Mouse (Mus musculus) forebrain, embryonic 11.5 days (tissue): ENCODE measurements around the gene Dhx15. TPM values are rescaled to one million over a fixed set of nuclear protein-coding genes. Genes with fewer than 3 reads are reported as not detected.

Experiments used
- ATAC-seq: fragments of 200-750 bp; cut with Nextera tagmentation; replicated peaks from 2 replicates; pipeline ENCODE4 v1.8.0; 2017; ENCODE audit warnings: moderate TSS enrichment; ENCODE audit not compliant: low FRiP score
- DNase-seq: peaks from one replicate; pipeline ENCODE4 v3.0.0-alpha.2; 2017; ENCODE audit warnings: low spot score
- H3K27ac ChIP-seq: fragments of 300-500 bp; sonication (generic); 2 replicates; pipeline ENCODE4 v1.5.1; 2014; ENCODE audit warnings: low read depth, low read length
- H3K27me3 ChIP-seq: fragments of 300-500 bp; sonication (generic); 2 replicates; pipeline ENCODE4 v1.6.1; 2014; ENCODE audit warnings: mild to moderate bottlenecking, low read length, mixed read lengths; ENCODE audit not compliant: control insufficient read depth, insufficient read depth
- H3K36me3 ChIP-seq: fragments of 300-500 bp; sonication (generic); 2 replicates; pipeline ENCODE4 v1.6.1; 2014; ENCODE audit warnings: mild to moderate bottlenecking, low read length, moderate library complexity, mixed read lengths; ENCODE audit not compliant: control insufficient read depth, insufficient read depth
- H3K4me1 ChIP-seq: fragments of 300-500 bp; sonication (generic); replicated peaks from 2 replicates; pipeline ENCODE4 v1.6.1; 2014; ENCODE audit warnings: low read length, mixed read lengths; ENCODE audit not compliant: control insufficient read depth, insufficient read depth
- H3K4me2 ChIP-seq: fragments of 300-500 bp; sonication (generic); 2 replicates; pipeline ENCODE4 v1.6.1; 2014; ENCODE audit warnings: low read depth, mild to moderate bottlenecking, low read length, moderate library complexity, mixed read lengths; ENCODE audit not compliant: severe bottlenecking
- H3K4me3 ChIP-seq: fragments of 300-500 bp; sonication (generic); 2 replicates; pipeline ENCODE4 v1.5.1; 2014; ENCODE audit warnings: low read depth, low read length
- H3K9ac ChIP-seq: fragments of 300-500 bp; sonication (generic); 2 replicates; pipeline ENCODE4 v1.6.1; 2014; ENCODE audit warnings: low read length
- H3K9me3 ChIP-seq: fragments of 300-500 bp; sonication (generic); 2 replicates; pipeline ENCODE4 v1.6.1; 2016; ENCODE audit warnings: low read length, mixed read lengths; ENCODE audit not compliant: control insufficient read depth
- WGBS: fragments of 180-500 bp; shearing (Covaris S2); extraction: QIAGEN DNeasy Blood & Tissue Kit; methylation state at CpG from one replicate; pipeline ENCODE4 v1.1.7; 2014; 5-methylcytosine and 5-hydroxymethylcytosine counted together
- polyA plus RNA-seq: library from polyadenylated mRNA; unstranded; fragments of >200 nt; fragmentation: Nextera tagmentation; extraction: Ambion mirVana; gene quantifications from 2 replicates; pipeline ENCODE4 v1.2.1, GENCODE M21; 2014

The Dhx15 gene
- polyA plus RNA-seq, 1 experiment from 2014 or later, result 106 TPM

DNA sequence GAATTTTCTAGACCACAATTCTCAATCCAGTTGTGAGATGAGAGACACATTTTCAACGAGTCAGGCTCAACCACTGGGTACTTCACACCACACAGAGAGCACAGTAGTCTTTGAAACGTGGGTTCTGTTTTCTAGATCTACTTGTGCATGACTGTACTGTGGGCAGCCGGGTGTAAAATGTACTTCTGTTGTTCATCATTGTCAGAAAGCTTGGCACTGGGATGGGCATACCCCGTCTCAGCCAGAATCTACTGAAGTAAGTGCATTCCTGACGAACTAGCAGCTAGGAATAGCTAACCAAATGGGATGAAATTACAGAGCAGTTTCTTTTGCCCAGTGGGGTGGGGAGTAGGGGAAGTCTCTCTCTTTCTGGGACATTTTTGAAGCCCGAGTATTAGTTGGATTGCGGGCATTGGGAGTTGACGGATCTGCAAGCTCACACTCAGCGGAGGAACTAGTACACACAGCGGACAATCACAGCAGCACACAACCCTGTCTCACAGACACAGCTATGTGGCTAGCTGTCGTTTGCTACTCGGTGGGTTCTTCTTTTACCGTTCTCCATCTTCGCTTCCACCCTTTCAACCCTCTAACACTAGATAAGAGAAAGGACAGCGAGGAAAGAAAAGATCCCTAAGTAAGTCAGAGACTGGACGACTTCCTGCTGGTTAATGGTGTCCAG lies 54.7 kb downstream of the Dhx15 start:
- ATAC-seq (no peak), DNase-seq (no peak)
- Histone ChIP-seq H3K36me3 (no peaks in the 10 kb centered on the region), H3K27ac (no peak overlapping the region), H3K4me2 (no peak overlapping the region), H3K4me1 (no peaks in the 10 kb centered on the region), H3K27me3 (no peaks in the 10 kb centered on the region), H3K9me3 (no peaks in the 10 kb centered on the region), H3K9ac (no peak overlapping the region), H3K4me3 (no peak overlapping the region)
- 87% methylated on average over 16 of the region's 16 CpGs for WGBS

DNA sequence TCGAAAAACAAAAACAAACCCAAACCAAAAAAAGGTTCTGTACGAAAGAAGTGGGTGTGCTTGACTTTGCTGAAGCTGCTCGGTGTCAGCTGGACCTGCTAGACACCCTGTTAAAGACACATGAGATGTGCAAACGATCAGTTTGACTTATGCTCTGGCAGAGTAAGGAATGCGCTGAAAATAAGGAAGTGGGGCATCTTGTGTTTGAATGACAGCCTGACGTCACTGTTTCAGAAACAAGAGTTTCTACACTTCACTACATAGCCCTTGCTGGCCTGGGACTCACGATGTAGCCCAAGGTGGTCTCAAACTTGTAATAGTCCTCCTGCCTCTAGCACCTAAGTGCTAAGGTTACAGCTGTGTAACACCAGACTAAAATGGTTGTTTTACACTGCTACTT lies 57.5 kb downstream of the Dhx15 start:
- Histone ChIP-seq H3K4me2 (no peak overlapping the region), H3K27me3 (no peaks in the 10 kb centered on the region), H3K4me1 (no peaks in the 10 kb centered on the region), H3K27ac (no peak overlapping the region), H3K36me3 (no peaks in the 10 kb centered on the region), H3K9me3 (no peaks in the 10 kb centered on the region), H3K9ac (no peak overlapping the region), H3K4me3 (no peak overlapping the region)
- ATAC-seq, result no peak
- no peak for DNase-seq
- WGBS, result 94% methylated on average over 7 of the region's 7 CpGs

DNA sequence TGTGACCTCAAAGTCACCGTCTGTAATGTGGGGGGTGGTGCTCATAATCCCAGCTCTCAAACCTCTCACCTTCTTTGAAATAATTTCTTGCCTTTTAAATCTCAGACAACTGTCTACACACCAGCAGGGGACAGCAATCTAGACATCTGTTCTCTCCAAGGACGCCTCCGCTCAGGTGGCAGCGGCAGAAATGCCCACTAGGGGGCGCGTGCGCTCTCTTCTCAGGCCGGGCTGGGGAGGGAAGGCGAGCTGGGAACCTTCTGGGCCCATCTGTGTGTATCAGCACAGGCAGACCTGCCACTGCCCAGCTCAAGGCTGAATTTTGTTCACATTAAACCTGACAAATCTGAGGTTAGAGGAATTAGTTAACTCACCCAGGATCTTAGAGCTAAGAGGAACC lies 58.2 kb downstream of the Dhx15 start:
- H3K27ac ChIP-seq, result no peak overlapping the region
- peak; percentile 85 for DNase-seq
- no peaks in the 10 kb centered on the region for H3K27me3 ChIP-seq
- peak; percentile 64 for ATAC-seq
- H3K4me2 ChIP-seq, result no peak overlapping the region
- H3K9me3 ChIP-seq, result no peaks in the 10 kb centered on the region
- no peaks in the 10 kb centered on the region for H3K36me3 ChIP-seq
- H3K4me3 ChIP-seq, result no peak overlapping the region
- H3K9ac ChIP-seq, result no peak overlapping the region
- H3K4me1 ChIP-seq, result no peaks in the 10 kb centered on the region
- 19% methylated on average over 9 of the region's 9 CpGs for WGBS

DNA sequence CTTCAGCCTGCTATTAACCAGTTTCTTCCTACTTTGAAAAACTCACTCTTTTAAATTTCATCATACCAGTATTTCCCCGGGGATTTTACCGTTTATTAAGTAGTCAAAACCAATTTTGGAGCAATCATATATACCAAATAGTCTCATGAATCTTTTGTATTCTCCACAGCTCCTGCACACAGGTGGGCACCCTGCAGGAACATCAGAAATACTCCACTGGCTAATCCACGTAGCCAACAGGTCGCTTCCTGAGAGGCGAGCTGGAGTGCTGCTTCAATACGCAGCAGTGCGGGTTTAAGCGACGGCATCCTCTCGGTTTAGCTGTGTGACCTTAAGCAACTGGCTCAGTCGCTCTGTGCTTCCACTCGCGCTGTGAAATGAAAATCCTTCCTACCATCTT lies 58.9 kb downstream of the Dhx15 start:
- WGBS, result 92% methylated on average over 13 of the region's 13 CpGs
- Histone ChIP-seq H3K27me3 (no peaks in the 10 kb centered on the region), H3K9ac (no peak overlapping the region), H3K4me1 (no peaks in the 10 kb centered on the region), H3K4me3 (no peak overlapping the region), H3K9me3 (no peaks in the 10 kb centered on the region), H3K36me3 (no peaks in the 10 kb centered on the region), H3K27ac (no peak overlapping the region), H3K4me2 (no peak overlapping the region)
- no peak for DNase-seq
- ATAC-seq, result no peak

DNA sequence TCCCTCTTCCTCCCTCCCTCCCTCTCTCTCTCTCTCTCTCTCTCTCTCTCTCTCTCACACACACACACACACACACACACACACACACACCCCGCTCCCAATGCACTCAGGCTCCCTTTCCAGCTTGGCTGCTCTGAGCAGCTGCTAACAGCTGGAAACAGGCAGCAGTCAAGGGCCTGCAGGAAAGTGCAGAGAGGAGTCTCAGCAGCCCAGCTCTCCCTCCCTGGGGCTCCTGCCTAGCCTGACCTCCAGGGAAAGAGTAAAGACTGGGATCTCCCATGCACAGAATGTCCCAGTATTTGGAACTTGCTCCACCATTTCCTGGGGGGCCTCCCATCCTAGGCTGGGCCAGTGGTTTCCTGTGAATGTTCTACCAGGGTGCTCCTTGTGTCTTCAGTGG lies 59.8 kb downstream of the Dhx15 start:
- whole genome bisulfite sequencing, result 92% methylated on average over 1 of the region's 1 CpGs
- Histone ChIP-seq H3K4me1 (no peaks in the 10 kb centered on the region), H3K4me3 (no peak overlapping the region), H3K36me3 (no peaks in the 10 kb centered on the region), H3K4me2 (no peak overlapping the region), H3K27ac (no peak overlapping the region), H3K27me3 (no peaks in the 10 kb centered on the region), H3K9me3 (no peaks in the 10 kb centered on the region), H3K9ac (no peak overlapping the region)
- DNase-seq (no peak), ATAC-seq (no peak)

DNA sequence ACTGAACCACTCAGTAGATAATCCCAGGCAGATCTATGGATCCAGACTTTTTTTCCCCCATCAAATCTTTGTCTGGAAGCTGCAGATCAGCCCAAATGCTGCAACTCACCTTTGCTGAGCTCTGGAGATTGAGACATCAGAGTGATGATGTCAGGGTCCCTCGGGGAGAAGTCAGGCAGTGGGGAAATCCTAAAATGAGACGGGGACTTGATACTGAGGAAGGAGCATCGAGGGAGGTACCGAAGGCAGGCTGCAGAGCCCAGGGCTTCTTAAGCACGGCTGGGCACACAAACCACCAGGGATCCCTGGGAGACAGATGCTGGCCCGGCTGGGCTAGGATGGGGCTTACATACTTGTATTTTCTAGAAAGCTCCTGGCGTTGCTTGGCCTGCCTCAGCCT lies 64.1 kb downstream of the Dhx15 start:
- no peaks in the 10 kb centered on the region for H3K27me3 ChIP-seq
- no peak overlapping the region for H3K27ac ChIP-seq
- H3K9me3 ChIP-seq, result no peaks in the 10 kb centered on the region
- H3K4me3 ChIP-seq, result no peak overlapping the region
- H3K4me1 ChIP-seq, result no peaks in the 10 kb centered on the region
- ATAC-seq (no peak), DNase-seq (no peak)
- H3K4me2 ChIP-seq, result no peak overlapping the region
- no peaks in the 10 kb centered on the region for H3K36me3 ChIP-seq
- 80% methylated on average over 7 of the region's 7 CpGs for WGBS
- H3K9ac ChIP-seq, result no peak overlapping the region

DNA sequence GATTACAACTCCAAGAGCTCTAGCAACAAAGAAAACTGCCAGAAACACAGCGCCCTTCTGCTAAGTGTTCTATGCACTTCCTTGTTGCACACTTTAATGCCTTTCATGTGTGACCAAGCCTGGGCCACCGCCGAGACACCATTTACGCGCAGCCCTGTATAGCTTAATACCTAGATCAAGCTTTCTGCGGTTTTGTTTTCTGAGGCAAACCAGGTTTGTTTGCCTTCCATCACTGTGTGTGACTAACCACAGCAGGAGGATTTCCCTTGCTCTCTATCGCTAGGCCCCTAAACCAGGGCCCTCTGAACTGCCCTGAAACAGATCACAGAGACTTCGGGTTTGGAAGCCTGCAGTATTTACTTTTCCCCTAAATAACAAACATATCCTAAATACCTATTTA lies 64.5 kb downstream of the Dhx15 start:
- DNase-seq (no peak), ATAC-seq (no peak)
- no peak overlapping the region for H3K27ac ChIP-seq
- no peaks in the 10 kb centered on the region for H3K27me3 ChIP-seq
- H3K9me3 ChIP-seq, result no peaks in the 10 kb centered on the region
- 86% methylated on average over 8 of the region's 8 CpGs for WGBS
- no peak overlapping the region for H3K9ac ChIP-seq
- H3K36me3 ChIP-seq, result no peaks in the 10 kb centered on the region
- H3K4me1 ChIP-seq, result no peaks in the 10 kb centered on the region
- no peak overlapping the region for H3K4me2 ChIP-seq
- H3K4me3 ChIP-seq, result no peak overlapping the region

DNA sequence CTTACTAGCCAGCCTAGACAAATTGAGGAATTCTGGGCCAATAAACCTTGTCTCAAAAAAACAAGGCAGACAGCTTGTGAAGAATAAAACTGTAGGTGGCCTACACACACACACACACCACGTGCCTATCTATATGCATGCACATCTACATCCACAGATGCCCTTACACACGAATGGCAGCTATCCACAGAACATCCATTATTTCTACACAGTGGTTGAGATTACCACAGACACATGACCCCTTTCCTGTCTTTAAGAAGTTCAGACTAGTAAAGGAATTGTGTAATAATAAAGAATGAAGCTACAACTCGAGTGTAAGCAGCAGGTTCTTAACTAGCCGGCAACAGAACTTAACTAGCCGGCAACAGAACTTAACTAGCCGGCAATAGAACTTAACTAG lies 68.2 kb downstream of the Dhx15 start:
- WGBS, result 86% methylated on average over 6 of the region's 6 CpGs
- Histone ChIP-seq H3K27ac (no peak overlapping the region), H3K9ac (no peak overlapping the region), H3K4me3 (no peak overlapping the region), H3K36me3 (no peaks in the 10 kb centered on the region), H3K9me3 (no peaks in the 10 kb centered on the region), H3K27me3 (no peaks in the 10 kb centered on the region), H3K4me1 (no peaks in the 10 kb centered on the region), H3K4me2 (no peak overlapping the region)
- no peak for DNase-seq
- ATAC-seq, result no peak

DNA sequence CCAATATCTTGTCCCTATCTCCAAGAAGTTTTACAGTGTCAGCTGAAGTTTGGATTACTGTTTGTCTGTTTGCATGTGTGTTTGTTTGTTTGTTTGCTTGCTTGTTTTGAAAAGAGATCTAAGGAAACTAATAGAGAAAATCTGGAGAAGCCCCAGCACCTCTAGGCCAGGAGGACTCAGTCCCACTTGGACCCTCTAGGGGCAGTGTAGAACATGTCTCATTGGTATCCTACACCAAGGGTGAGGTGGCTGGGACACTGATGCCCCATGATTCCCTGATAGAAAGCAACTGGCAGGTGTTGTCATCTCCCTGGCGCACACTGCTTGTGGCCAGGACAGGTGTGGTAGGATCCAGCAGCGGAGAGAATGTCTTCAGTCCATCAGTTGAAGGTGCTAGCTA lies 70.5 kb downstream of the Dhx15 start:
- H3K27ac ChIP-seq, result no peak overlapping the region
- DNase-seq (no peak), ATAC-seq (no peak)
- H3K9me3 ChIP-seq, result no peaks in the 10 kb centered on the region
- no peak overlapping the region for H3K4me3 ChIP-seq
- peaks cover 4% of the 10 kb centered on the region for H3K27me3 ChIP-seq
- H3K4me2 ChIP-seq, result no peak overlapping the region
- no peak overlapping the region for H3K9ac ChIP-seq
- no peaks in the 10 kb centered on the region for H3K36me3 ChIP-seq
- H3K4me1 ChIP-seq, result peaks cover 1% of the 10 kb centered on the region; the same call in 1 of the 2 replicates
- 66% methylated on average over 2 of the region's 2 CpGs for WGBS
